Mouse (Mus musculus) kidney, embryonic 15.5 days (tissue): ENCODE data around the gene Zfp553. TPM values are rescaled to one million over a fixed set of nuclear protein-coding genes. Genes with fewer than 3 reads are reported as not detected.

Source experiments
- ATAC-seq: fragments of 200-750 bp; cut with Nextera tagmentation; replicated peaks from 2 replicates; pipeline ENCODE4 v1.8.0; 2017; ENCODE audit warnings: moderate TSS enrichment; ENCODE audit not compliant: low FRiP score
- H3K27ac ChIP-seq: fragments of 300-500 bp; sonication (generic); 2 replicates; pipeline ENCODE4 v1.5.1; 2015; ENCODE audit warnings: mild to moderate bottlenecking, inconsistent platforms
- H3K27me3 ChIP-seq: fragments of 300-500 bp; sonication (generic); 2 replicates; pipeline ENCODE4 v1.6.1; 2015; ENCODE audit warnings: inconsistent platforms
- H3K36me3 ChIP-seq: fragments of 300-500 bp; sonication (generic); 2 replicates; pipeline ENCODE4 v1.6.1; 2015; ENCODE audit warnings: inconsistent platforms
- H3K4me1 ChIP-seq: fragments of 300-500 bp; sonication (generic); 2 replicates; pipeline ENCODE4 v1.6.1; 2015; ENCODE audit warnings: inconsistent platforms
- H3K4me2 ChIP-seq: fragments of 300-500 bp; sonication (generic); 2 replicates; pipeline ENCODE4 v1.6.1; 2015; ENCODE audit warnings: moderate library complexity, mild to moderate bottlenecking, inconsistent platforms
- H3K4me3 ChIP-seq: fragments of 300-500 bp; sonication (generic); replicated peaks from 2 replicates; pipeline ENCODE4 v1.5.1; 2015; ENCODE audit warnings: mild to moderate bottlenecking, inconsistent platforms
- H3K9ac ChIP-seq: fragments of 300-500 bp; sonication (generic); 2 replicates; pipeline ENCODE4 v1.6.1; 2015; ENCODE audit warnings: mild to moderate bottlenecking, inconsistent platforms
- H3K9me3 ChIP-seq: fragments of 300-500 bp; sonication (generic); replicated peaks from 2 replicates; pipeline ENCODE4 v1.6.1; 2016; ENCODE audit warnings: inconsistent platforms
- WGBS: fragments of 180-500 bp; shearing (Covaris S2); methylation state at CpG from one replicate; pipeline ENCODE4 v1.1.7; 2015; ENCODE audit warnings: mixed read lengths; 5-methylcytosine and 5-hydroxymethylcytosine counted together
- polyA plus RNA-seq: library from polyadenylated mRNA; unstranded; fragments of >200 nt; fragmentation: Nextera tagmentation; extraction: Ambion mirVana; gene quantifications from 2 replicates; pipeline ENCODE4 v1.2.1, GENCODE M21; 2015

Gene Zfp553
- polyA plus RNA-seq, 1 experiment from 2014 or later = 46.1 TPM

DNA sequence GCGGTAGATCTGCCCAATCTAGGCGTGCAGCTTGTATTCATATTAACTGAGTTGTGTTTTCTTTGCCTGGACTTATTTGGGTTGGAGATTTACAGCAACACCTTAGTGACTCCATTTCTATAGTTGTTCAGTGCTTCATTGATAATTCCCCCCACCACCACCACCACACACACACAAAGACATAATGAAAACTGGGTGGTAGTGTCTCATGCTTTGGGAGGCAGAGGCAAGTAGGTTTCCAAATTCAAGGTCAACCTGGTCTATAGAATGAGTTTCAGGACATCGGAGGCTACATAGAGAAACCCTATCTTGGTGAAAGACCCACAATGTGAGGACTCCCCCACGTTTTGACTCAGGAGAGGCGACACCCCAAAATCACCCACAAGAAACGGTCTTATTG, 8.2 kb upstream of the Zfp553 start:
- no peaks in the 10 kb centered on the region for H3K4me1 ChIP-seq
- H3K9ac ChIP-seq = no peak overlapping the region
- peaks cover under 1% of the 10 kb centered on the region for H3K36me3 ChIP-seq
- WGBS = 82% methylated on average over 6 of the region's 6 CpGs
- H3K27me3 ChIP-seq = no peaks in the 10 kb centered on the region
- H3K4me2 ChIP-seq = no peak overlapping the region
- H3K4me3 ChIP-seq = no peak overlapping the region
- ATAC-seq = no peak
- H3K27ac ChIP-seq = no peak overlapping the region
- H3K9me3 ChIP-seq = no peaks in the 10 kb centered on the region

DNA sequence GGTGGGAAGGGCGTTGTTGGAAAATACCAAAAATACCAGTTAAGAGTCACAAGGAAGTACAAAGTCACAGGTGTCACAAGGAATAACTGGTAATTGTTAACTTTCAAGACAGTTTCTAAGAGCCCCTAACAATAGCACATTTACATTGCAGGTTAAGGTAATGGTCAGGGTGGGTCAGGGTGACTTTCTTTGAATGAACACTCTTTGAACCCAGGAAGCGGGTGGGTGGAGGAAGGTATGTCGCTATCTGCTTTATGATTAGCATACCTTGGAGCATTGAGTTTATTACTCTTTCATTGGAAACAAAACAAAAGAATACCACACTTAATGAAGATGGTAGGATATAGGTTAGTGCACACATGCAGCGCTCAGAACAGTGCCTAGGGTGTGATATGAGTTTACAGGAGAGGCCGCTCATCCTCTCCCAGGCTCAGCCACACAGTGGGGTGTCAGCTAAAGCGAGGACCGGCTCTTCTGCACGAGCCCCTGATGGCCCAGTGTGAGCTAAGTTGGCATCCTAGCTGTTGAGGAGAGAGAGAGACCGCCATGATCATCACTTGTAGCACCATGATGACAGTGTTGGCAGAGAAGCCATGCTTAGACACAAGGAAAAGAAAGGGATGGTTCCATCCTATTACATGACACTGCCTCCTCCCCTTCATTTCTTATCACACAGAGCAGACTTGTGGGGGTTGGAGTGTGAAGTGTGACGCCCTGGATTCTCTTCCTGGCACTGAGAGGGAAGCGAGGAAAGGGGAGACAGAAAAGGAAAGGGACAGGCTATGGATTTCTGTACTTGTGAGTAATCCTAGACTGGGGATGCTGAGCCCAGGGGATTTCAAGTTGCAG, 7.5 kb upstream of the Zfp553 start:
- Histone ChIP-seq H3K27ac (no peak overlapping the region), H3K4me3 (no peak overlapping the region), H3K9me3 (no peaks in the 10 kb centered on the region), H3K36me3 (peaks cover 8% of the 10 kb centered on the region), H3K27me3 (no peaks in the 10 kb centered on the region), H3K4me2 (no peak overlapping the region), H3K4me1 (peaks cover 7% of the 10 kb centered on the region), H3K9ac (no peak overlapping the region)
- no peak; the same call in 1 of the 2 replicates for ATAC-seq
- WGBS = 92% methylated on average over 11 of the region's 11 CpGs

DNA sequence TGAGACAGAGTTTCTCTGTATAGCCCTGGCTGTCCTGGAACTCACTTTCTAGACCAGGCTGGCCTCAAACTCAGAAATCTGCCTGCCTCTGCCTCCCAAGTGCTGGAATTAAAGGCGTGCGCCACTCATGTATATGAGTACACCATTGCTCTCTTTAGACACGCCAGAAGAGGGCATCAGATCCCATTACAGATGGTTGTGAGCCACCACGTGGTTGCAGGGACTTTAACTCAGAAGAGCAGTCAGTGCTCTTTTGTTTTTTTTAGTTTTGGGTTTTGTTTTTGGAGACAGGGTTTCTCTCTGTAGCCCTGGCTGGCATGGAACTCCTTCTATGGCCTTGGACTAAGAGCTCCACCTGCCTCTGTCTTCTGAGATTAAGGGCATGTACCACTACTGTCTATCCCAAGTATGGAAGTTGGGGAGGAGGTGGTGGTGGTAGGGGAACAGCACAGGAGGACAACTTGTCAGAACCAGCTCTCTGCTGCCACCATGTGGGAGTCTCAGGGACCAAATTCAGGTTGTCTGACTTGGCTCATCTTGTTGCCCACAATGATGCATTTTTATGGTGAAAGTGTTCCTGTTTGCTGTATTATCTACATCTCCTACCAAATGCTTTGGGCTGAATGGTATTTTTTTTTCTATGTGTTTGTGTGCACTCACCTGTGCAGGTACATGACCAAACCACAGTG, 4.1 kb upstream of the Zfp553 start:
- Histone ChIP-seq H3K4me3 (no peak overlapping the region), H3K9me3 (no peaks in the 10 kb centered on the region), H3K4me2 (no peak overlapping the region), H3K36me3 (peaks cover 16% of the 10 kb centered on the region), H3K27ac (no peak overlapping the region), H3K9ac (no peak overlapping the region), H3K27me3 (no peaks in the 10 kb centered on the region), H3K4me1 (peaks cover 24% of the 10 kb centered on the region)
- WGBS = 63% methylated on average over 4 of the region's 4 CpGs
- ATAC-seq = no peak

DNA sequence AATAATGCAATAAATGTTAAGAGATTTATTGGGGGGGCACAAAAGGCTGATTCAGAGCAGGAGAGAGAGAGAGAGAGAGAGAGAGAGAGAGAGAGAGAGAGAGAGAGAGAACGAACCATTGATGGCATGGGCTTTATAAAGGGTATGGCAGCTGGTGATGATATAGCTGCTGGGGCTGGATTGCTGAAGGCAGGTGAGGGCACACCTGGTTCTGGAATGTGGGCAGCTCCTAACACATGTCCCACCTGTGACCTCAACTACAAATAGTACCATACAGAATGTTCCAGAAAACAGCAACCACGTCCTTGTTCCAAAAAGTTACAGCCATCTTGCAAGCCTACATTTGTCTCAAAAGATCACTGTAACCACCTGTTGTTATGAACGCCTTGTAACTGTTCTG, 1.5 kb upstream of the Zfp553 start:
- Histone ChIP-seq H3K4me3 (peak overlapping the region; percentile 99), H3K9me3 (no peaks in the 10 kb centered on the region), H3K27ac (peak overlapping the region; percentile 99), H3K4me2 (peak overlapping the region; percentile 71), H3K4me1 (peaks cover 36% of the 10 kb centered on the region), H3K9ac (peak overlapping the region; percentile 98), H3K27me3 (no peaks in the 10 kb centered on the region), H3K36me3 (peaks cover 35% of the 10 kb centered on the region)
- WGBS = 52% methylated on average over 2 of the region's 3 CpGs
- ATAC-seq = no peak

DNA sequence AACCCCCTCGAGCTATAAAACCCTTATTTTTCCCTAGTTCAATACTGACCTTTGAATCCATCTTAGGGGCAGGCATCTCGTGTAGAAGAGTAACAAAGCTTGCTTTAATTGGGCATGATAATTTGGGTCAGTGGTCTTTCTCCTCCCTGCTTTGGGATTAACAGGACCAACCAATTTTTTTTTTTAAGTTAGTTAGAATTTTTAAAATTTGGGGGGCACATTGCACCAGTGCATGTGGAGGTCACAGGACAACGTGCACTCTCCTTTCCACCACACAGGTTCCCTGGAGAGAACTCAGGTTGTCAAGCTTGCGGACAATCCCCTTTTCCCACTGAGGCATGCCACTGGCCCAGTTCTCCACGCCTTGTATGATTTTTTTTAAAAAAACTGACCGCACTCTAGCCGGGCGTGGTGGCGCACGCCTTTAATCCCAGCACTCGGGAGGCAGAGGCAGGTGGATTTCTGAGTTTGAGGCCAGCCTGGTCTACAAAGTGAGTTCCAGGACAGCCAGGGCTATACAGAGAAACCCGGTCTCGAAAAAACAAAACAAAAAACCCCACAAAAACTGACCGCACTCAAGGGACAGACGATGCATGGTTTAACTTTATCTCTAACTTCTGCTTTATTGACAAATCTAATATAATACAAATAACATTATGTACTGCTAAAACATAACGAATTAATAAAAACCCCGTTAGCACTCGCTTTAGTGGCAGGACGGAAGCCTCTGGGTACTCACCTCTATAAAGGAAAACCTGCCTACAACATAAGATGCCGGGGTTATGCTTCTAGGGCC, 837 bp upstream of the Zfp553 start:
- H3K9me3 ChIP-seq = no peaks in the 10 kb centered on the region
- H3K27me3 ChIP-seq = no peaks in the 10 kb centered on the region
- peaks cover 41% of the 10 kb centered on the region for H3K36me3 ChIP-seq
- H3K27ac ChIP-seq = peak overlapping the region; percentile 99
- H3K4me1 ChIP-seq = peaks cover 36% of the 10 kb centered on the region
- H3K9ac ChIP-seq = peak overlapping the region; percentile 98
- ATAC-seq = no peak
- 4% methylated on average over 20 of the region's 20 CpGs for WGBS
- H3K4me2 ChIP-seq = peak overlapping the region; percentile 71
- H3K4me3 ChIP-seq = peak overlapping the region; percentile 99

DNA sequence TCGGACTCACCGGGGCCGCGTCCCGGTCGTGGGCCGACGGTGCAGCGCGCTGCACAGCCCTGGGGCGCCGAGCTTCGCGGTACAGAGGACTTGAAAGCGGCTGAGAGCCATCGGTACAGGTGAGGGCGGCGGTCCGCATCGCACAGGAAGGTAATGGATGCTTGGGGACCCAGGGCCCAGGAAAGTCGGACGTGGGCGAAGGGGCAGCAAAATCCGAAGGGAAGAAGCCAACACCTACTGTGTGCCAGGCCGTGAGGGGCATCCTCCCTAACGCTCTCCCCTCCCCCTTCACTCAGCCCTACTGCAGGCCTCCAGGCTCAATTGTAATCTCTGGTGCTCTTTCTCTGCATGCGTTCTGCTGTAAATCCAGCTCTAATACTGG, 498 bp downstream of the Zfp553 start:
- H3K27ac ChIP-seq = peak overlapping the region; percentile 99
- H3K9me3 ChIP-seq = no peaks in the 10 kb centered on the region
- peak; percentile 66 for ATAC-seq
- H3K36me3 ChIP-seq = peaks cover 55% of the 10 kb centered on the region
- peak overlapping the region; percentile 99 for H3K4me3 ChIP-seq
- peaks cover 36% of the 10 kb centered on the region for H3K4me1 ChIP-seq
- H3K9ac ChIP-seq = peak overlapping the region; percentile 98
- under 1% methylated on average over 26 of the region's 27 CpGs for WGBS
- peak overlapping the region; percentile 71 for H3K4me2 ChIP-seq
- no peaks in the 10 kb centered on the region for H3K27me3 ChIP-seq

DNA sequence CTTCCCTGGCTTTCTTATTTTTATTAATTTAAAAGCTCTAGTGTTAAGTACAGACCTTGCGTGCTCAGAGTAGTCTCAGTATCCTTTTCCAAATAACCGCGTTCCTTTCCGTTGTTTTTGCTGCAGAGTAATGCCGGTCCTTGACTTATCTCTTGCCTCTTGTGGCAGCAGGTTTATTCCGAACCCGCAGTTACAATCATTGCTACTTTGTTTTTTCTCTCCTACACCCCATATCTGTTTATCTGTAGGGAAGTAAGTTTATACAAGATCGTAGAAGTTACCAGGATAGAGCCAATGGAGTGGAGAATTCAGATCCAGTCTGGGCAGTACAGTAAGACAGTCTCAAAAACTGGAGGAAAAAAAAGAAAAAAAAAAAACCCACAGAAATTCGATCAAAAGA, 904 bp downstream of the Zfp553 start:
- peak overlapping the region; percentile 98 for H3K9ac ChIP-seq
- H3K4me1 ChIP-seq = peaks cover 36% of the 10 kb centered on the region
- H3K4me2 ChIP-seq = peak overlapping the region; percentile 71
- no peaks in the 10 kb centered on the region for H3K27me3 ChIP-seq
- 3% methylated on average over 9 of the region's 9 CpGs for WGBS
- H3K36me3 ChIP-seq = peaks cover 59% of the 10 kb centered on the region
- H3K27ac ChIP-seq = peak overlapping the region; percentile 99
- H3K9me3 ChIP-seq = no peaks in the 10 kb centered on the region
- peak overlapping the region; percentile 99 for H3K4me3 ChIP-seq
- no peak for ATAC-seq

DNA sequence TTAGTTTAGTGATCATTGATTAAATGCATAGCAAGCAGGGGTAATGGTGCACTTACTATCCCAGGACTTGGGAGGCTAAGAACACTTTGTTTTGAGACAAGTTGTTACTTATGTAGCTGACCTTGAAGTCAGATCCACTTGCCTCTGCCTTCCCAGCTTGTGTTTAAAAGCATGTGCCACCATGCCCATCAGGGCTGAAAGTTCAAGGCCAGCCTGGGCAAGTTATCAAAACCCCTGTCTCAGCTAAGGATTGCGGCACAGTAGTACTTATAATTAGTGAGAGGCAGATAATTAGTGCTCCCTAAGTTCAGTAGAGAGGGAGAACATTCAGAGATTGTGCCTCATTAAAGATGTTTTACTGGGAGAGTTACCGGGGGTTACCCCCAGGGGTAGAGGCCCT, 1.9 kb downstream of the Zfp553 start:
- Histone ChIP-seq H3K36me3 (peaks cover 64% of the 10 kb centered on the region), H3K27me3 (no peaks in the 10 kb centered on the region), H3K4me1 (peaks cover 35% of the 10 kb centered on the region), H3K4me3 (peak overlapping the region; percentile 99; the same call in 1 of the 2 replicates), H3K4me2 (no peak overlapping the region), H3K27ac (no peak overlapping the region), H3K9ac (0 out of 2 replicates have a peak overlapping the region, but pooled peaks have one; percentile 98), H3K9me3 (no peaks in the 10 kb centered on the region)
- 93% methylated on average over 2 of the region's 2 CpGs for WGBS
- ATAC-seq = no peak

DNA sequence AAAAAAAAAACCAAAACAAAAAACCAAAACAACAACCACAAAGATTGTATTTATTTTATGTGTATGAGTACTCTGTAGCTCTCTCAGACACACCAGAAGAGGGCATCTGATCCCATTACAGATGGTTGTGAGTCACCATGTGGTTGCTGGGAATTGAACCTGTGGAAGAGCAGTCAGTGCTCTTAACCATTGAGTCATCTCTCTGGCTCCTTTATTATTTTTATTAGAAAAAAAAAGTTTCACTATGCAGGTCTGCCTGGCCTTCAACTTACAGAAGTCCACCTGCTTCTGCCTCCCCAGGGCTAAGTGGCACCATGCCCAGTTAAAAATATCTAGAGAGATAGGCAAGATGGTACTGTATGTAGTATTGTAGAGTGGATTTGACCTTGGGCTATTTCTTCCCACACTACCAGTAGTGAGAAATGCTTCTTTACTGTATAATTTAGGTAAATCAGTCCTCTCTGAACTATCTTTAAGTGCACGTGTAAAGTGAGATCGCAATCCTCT, 10.6 kb downstream of the Zfp553 start:
- 31% methylated on average over 2 of the region's 2 CpGs for WGBS
- Histone ChIP-seq H3K27me3 (no peaks in the 10 kb centered on the region), H3K9ac (peak overlapping the region; percentile 98; the same call in 1 of the 2 replicates), H3K4me2 (peak overlapping the region; percentile 80), H3K27ac (peak overlapping the region; percentile 97), H3K36me3 (peaks cover 38% of the 10 kb centered on the region), H3K4me3 (peak overlapping the region; percentile 74), H3K9me3 (no peaks in the 10 kb centered on the region), H3K4me1 (peaks cover 35% of the 10 kb centered on the region)
- no peak for ATAC-seq

DNA sequence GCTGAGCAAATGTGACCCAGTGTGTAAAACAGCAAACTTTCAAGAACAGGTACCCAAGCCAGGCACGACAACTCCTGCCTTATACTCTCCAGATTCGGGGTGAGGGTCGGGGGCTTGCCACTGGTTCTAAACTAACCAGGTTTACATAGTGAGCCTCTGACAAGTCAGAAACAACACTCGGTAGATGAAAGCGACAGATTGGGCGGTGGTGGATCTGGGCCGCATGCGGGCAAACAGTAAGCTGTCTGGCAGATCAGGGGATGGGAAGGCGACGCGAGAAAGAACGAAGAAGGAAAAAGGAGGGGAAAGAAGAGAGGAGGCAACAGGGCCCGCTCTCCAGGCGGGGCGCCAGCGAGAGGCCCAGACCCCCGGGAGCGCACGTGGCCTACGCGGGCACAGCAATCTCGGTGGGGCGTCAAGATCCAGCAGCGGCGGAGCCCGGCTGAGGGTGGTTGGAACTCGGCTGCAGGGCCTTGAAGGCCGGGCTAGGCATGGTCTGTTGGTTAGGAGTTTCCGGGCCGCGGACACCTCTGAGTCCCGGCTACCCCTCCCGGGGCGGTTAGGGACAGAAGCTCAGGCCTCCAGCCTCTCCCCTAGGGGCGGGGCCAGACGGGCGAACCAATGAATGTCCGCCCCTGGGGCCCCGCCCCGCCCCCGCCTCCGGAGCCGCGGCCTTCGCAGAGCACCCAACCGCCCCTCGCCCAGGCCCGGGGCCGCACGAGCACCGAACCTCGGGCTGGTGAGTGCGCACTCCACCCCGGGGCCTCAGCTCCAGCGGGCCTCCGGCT, 11.2 kb downstream of the Zfp553 start, which contains the start of gene Zfp771:
TSS of gene Zfp771 (plus strand) at position 405 of the 788 bp plus-strand sequence.
- Histone ChIP-seq H3K9me3 (no peaks in the 10 kb centered on the region), H3K27ac (peak within 1 kb of the TSS; percentile 97), H3K4me3 (peak within 1 kb of the TSS; percentile 74), H3K4me2 (peak within 1 kb of the TSS; percentile 80), H3K27me3 (no peaks in the 10 kb centered on the region), H3K9ac (peak within 1 kb of the TSS; percentile 98), H3K36me3 (peaks cover 36% of the 10 kb centered on the region), H3K4me1 (peaks cover 35% of the 10 kb centered on the region)
- peak; percentile 97 for ATAC-seq
- under 1% methylated on average over 46 of the region's 56 CpGs for WGBS
